Mouse (Mus musculus) testis, adult 2 months (tissue): ENCODE data around the gene Rpl6.

Experiments
- CTCF ChIP-seq: fragments of 200-500 bp; IDR thresholded peaks from 2 replicates; pipeline ENCODE4 v1.5.1; 2012; ENCODE audit warnings: low read depth, mild to moderate bottlenecking, inconsistent platforms, low read length, moderate library complexity; ENCODE audit not compliant: control insufficient read depth, insufficient read depth, insufficient replicate concordance
- POLR2A ChIP-seq: fragments of 200-500 bp; IDR thresholded peaks from 2 replicates; pipeline ENCODE4 v1.6.1; 2012; ENCODE audit warnings: low read depth, mild to moderate bottlenecking, inconsistent platforms, low read length, moderate library complexity; ENCODE audit not compliant: control insufficient read depth

GRCm38 (mm10) chr5:121157017-121157416, 47.3 kb upstream of the Rpl6 start:
- TF ChIP-seq CTCF (no peak), POLR2A (no peak)
